Mouse (Mus musculus) spleen, postnatal 10 days (tissue): ENCODE data around the gene Vps36.

Source experiments
- DNase-seq, 2 experiments: peaks; one replicate each; pipeline ENCODE4 v3.0.0; 2021 to 2022; ENCODE audit warnings: low spot score in 2 of 2

Vps36 gene

DNA sequence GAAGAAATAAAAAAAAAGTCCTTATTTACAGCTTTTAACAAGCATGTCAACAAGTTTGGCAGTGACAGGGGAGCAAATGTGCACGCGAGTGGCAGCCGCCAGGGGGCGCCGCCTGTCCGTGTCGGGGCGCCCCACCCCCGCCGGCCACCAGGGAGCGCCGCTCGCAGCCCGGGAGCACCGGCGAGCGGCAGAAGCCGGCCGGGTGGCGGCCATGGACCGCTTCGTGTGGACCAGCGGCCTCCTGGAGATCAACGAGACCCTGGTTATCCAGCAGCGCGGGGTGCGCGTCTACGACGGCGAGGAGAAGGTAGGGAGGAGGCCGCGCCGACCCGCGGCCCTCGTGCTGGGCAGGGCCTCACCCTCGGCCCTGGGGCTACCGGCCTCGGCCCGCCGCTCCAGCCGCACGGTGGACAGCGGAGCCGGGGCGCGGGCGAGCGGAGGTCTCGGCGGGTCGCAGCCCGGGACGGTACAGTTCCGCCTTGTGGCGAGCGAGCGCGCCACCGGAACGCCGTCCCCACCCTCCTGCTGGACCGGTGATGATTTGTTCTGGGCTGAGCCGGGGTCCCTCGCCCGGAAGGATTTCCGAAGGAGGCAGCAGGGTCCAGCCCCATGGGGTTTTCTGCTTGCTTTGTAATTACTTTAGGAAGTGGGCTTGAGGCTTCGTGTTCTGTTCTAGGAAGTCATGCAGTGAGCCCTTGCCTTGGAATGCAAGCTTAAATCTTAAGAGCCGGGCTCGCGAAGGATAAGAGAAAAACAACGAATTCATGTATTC lies at the start of gene Vps36:
TSS of gene Vps36 (plus strand) at position 150 of the 772 bp plus-strand sequence.
- DNase-seq: peak; percentile 92 to 94

DNA sequence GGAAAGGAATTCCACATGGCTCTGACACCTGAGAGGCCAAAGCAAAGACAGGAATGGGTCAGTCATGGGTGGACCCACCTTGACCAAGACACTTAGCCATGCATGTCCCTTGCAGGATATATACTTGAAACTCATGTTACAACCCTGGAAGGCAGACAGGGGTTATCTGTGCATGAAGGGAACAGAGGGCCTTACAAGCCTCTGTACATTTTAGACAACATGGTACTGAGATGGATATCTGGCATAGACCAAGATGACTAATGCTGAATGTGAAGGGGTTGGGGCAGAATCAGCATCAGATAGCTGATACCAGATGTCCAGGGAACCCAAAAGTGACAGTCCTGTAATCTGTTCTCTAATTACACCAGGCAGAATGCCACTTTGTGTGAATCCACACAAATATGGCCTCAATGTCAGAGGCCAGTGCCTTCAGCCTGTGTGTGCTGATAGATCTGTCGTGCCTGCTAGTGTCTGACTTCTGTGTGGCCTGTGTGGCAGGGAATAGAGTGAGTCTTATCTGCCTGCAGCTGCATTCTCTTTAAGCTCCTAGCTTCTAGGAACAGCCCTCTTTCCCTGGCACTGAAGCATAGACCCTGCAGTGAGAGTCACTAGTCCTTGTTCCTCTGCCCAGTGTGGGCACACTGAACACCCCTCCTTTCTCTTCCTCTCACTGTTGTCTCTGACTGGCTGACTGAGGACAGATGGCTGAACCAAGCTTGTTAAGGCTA lies 48.7 kb upstream of the Vps36 start:
- no peak for DNase-seq

GRCm38 (mm10) chr8:22145831-22146230 lies 46.8 kb upstream of the Vps36 start:
- DNase-seq: no peak

DNA sequence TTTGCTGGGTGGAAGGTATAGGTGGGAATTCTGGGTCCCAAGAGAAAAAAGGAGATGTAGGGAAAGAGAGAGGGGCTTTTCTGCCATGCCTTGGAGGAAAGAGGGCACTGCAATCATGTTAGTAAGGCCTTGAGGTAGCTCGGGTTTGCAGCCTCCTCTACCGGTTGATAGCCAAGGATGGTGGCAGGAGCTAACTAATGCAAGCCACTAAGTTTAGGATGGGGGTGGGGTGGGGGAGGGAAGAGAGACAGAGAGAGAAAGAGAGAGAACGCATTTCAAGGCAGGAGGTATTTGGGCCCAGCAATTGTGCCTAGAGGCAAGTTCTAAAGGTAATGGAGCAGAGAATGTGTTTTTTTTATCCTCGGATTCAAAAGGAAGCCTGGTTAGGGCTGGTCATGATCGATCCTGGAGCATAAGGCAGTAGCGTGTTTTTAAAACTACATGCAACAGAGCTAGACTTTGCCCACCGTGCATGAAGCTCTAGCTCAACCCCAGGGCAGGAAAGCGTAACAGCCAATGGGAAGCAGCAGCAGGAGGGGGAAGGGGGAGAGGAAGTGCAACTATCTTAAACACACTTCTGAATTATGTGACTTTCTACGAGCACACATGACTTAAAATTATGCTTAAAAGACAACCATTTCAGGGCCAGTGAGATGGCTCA lies 44.8 kb upstream of the Vps36 start:
- no peak for DNase-seq

- DNase-seq: no peak
Observed at GRCm38 (mm10) chr8:22148367-22148740, 44.3 kb upstream of the Vps36 start.

DNA sequence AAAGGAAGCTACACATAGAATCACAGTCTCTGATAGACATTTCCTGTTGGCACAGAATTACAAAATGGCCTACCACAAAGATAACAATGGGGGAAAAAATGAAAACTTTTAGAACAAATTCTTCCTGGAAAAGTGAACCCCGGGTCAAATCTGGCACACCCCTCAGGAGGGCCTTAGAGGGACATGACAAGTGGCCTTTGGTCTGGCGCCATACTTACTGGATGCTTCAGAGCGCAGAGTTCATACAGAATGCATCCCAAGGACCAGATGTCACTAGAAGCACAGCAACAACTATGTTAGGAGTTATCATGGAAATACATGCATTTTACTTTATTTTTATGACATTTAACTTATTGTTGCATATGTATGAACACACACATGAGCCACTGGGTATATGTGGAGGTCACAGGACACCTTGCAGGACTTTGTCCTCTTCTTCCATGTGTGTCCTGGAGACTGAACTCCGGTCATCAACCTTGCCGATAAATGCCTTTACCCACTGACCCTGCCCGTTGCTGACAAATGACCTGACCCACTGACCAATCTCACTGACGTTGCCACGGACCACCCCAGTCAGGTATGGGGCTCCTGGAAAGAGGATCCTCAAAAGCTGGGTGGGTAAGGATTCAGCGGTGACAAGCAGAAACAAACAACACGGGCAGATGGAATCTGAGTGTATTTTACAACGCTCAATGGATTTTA lies 42.8 kb upstream of the Vps36 start:
- no peak for DNase-seq

DNA sequence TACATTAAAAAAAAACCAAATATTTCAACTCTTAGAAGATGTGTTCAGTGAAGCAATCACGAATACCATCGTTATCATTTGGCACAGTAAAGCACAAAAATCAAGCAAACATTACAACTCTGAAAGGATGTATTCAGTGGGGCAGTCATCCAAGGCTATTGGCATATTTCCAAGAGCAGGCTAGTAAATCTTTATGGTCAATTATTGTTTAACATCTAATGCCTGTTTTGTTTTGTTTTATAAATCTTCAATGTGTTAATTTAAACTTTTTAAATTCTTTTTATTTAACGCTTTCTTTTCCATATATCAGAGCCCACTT lies 42.3 kb upstream of the Vps36 start:
- no peak for DNase-seq

GRCm38 (mm10) chr8:22162206-22162605 lies 30.4 kb upstream of the Vps36 start:
- DNase-seq: no peak

GRCm38 (mm10) chr8:22164431-22164830 lies 28.2 kb upstream of the Vps36 start:
- no peak for DNase-seq

GRCm38 (mm10) chr8:22165251-22166079 lies 27.1 kb upstream of the Vps36 start:
- no peak for DNase-seq

GRCm38 (mm10) chr8:22166080-22166603 lies 26.5 kb upstream of the Vps36 start, which contains the start of gene Nek3:
Gene Nek3 (minus strand): TSS chr8:22166435.
- peak; percentile 61 to 89 for DNase-seq

DNA sequence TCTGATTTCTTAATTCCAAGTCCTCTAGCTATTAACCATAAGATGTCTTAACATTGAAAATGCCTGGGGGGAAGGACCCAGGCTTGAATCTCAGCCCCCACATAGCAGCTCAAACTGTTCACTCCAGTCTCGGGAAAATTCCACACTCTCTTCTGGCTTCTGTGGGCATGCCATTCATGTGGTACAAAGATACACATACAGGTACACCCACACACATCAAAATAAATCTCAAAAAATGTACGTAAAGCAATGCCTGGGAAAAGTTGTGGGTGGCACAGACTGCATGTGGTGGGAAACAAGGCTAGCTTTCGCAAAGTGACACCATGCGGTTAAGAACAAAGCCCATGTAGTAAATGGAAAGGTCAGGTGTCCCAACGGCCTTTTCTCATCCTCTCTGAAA lies 23.4 kb upstream of the Vps36 start:
- DNase-seq: no peak

DNA sequence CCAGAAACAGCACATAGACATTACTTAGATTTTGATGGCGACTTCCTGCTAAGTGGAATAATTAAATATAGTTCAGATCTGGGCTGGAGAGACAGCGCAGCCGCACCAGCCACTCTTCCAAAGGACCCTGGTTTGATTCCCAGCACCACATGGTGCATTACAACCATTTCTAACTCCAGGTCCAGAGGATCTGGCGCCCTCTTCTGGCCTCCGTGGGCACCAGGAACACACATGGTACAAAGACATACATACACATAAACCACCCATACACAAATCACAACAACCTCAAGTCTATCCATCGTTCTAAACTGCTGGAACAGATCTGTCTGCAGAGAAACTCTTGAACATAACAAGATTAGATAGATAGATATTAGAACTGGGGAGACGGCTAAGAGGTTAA lies 16.6 kb upstream of the Vps36 start:
- no peak for DNase-seq

GRCm38 (mm10) chr8:22184884-22185283 lies 7.7 kb upstream of the Vps36 start:
- DNase-seq: peak; percentile 48 to 70

DNA sequence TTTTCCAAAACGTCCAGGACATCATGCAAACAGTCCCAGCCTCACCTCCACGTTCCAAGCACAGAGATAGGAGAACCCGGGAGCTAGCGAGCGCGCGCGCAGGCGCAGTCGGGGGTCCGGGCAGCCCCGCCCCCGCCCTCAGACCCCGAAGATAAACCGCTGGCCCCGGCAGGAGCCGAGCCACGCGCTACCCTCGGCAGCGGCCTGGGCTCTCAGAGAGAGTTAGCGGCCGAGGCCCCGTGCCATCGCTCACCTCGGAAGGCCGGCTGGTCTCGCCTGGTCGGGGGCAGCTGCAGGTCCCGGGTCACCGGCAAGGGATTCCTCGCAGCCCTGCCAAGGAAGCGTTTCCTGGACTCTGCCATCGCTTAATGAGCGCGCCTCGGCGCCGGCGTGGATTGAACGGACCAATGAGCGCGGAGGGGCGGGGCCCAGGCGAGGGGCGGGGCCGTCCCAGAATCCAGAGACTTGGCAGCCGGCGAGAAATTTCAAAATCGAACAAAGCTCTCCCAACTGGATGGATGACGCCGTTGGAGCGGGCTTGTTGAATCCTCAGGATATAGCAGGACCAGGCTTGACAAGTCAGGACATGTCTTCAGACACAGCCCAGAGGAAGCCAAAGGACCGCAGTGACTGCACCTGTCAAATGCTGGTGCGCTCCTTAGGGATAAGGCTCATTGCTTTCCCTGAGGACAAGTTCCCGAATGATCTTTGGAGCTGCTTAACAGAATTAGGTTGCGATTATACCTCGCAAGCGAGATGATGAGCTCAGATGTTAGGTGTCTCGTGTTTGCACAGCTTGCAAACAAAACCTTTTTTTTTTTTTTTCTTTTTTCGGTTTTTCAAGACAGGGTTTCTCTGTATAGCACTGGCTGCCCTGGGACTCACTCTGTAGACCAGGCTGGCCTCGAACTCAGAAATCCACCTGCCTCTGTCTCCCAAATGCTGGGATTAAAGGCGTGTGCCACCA lies 6.9 kb upstream of the Vps36 start, which contains the start of gene Ckap2:
TSS of gene Ckap2 (minus strand) at position 389 of the 967 bp plus-strand sequence.
- peak; percentile 92 to 94 for DNase-seq

- DNase-seq: no peak
Observed at GRCm38 (mm10) chr8:22193432-22194010, 912 bp downstream of the Vps36 start.

DNA sequence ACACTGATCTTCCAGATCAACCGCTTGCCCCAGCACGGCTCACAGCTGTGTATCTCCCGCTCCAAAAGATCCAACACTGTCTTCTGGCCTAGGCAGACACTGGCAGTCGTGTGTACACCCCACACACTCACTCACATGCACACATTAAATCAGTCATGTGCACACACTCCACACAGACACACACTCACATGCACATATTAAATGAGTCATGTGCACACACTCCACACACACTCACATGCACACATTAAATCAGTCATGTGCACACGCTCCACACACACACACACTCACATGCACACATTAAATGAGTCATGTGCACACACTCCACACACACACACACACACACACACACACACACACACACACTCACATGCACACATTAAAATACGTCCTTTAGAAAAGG lies 5.3 kb downstream of the Vps36 start:
- DNase-seq: no peak

- DNase-seq: no peak
Observed at GRCm38 (mm10) chr8:22199481-22199880, 6.9 kb downstream of the Vps36 start.

- no peak for DNase-seq
Observed at GRCm38 (mm10) chr8:22207535-22207934, 14.9 kb downstream of the Vps36 start.
